Mouse (Mus musculus) embryonic fibroblast, embryonic 13.5 days (primary cell): ENCODE measurements around the gene Adamts15. TPM values are rescaled to one million over a fixed set of nuclear protein-coding genes. Genes with fewer than 3 reads are reported as not detected.

Experiments used
- H3K27ac ChIP-seq: 2 replicates; pipeline ENCODE4 v1.5.1; 2012; ENCODE audit warnings: low read length, control low read depth, inconsistent platforms; ENCODE audit not compliant: insufficient read depth
- H3K4me1 ChIP-seq: 2 replicates; pipeline ENCODE4 v1.6.1; 2011; ENCODE audit warnings: low read length; ENCODE audit not compliant: control insufficient read depth, insufficient read depth
- H3K4me3 ChIP-seq: 2 replicates; pipeline ENCODE4 v1.5.1; 2011; ENCODE audit warnings: mild to moderate bottlenecking, control low read depth, low read length; ENCODE audit not compliant: insufficient read depth
- CTCF ChIP-seq: IDR thresholded peaks from 2 replicates; pipeline ENCODE4 v1.5.1; 2011; ENCODE audit warnings: mild to moderate bottlenecking, control low read depth, low read length, moderate library complexity, borderline replicate concordance; ENCODE audit not compliant: insufficient read depth
- POLR2A ChIP-seq: IDR thresholded peaks from 2 replicates; pipeline ENCODE4 v1.6.1; 2011; ENCODE audit warnings: low read depth, mild to moderate bottlenecking, control low read depth, low read length, moderate library complexity
- polyA plus RNA-seq: library from polyadenylated mRNA; stranded (reverse); fragments of >200 nt; gene quantifications from 2 replicates; pipeline ENCODE4 v1.2.4, GENCODE M21; 2011; ENCODE audit warnings: low read depth; ENCODE audit not compliant: missing spikeins, insufficient read length

Gene Adamts15
- polyA plus RNA-seq, 1 experiment, result 4.0 TPM

GRCm38 (mm10) chr9:30849951-30850350 lies 72.3 kb downstream of the Adamts15 start:
- Histone ChIP-seq H3K27ac (no peak overlapping the region), H3K4me1 (0 out of 2 replicates have a peak, but pooled peaks cover 3% of the 10 kb centered on the region), H3K4me3 (no peak overlapping the region)
- TF ChIP-seq POLR2A (no peak), CTCF (no peak)

GRCm38 (mm10) chr9:30849444-30849843 lies 72.8 kb downstream of the Adamts15 start:
- no peak for TF ChIP-seq POLR2A
- TF ChIP-seq CTCF, result no peak
- H3K4me3 ChIP-seq, result no peak overlapping the region
- no peaks in the 10 kb centered on the region for H3K4me1 ChIP-seq
- H3K27ac ChIP-seq, result no peak overlapping the region

Other genes starting within 250 kb of the Adamts15 start
- gene Adamts8, start 20.1 kb upstream of the Adamts15 start, polyA plus RNA-seq, result 0.14 TPM in 1 of 2 replicates, not detected in the other
- gene Zbtb44, start 108.2 kb upstream of the Adamts15 start, polyA plus RNA-seq, result 16.7 and 21.1 TPM in 2 replicates
- 1.1 and 1.2 TPM in 2 replicates for gene St14, start 209.4 kb upstream of the Adamts15 start, polyA plus RNA-seq